Mouse (Mus musculus) right cerebral cortex, postnatal 10 days (tissue): ENCODE measurements around the gene Iqcf6.

Source experiments
- DNase-seq, 2 experiments: peaks; one replicate each; pipeline ENCODE4 v3.0.0; 2021; ENCODE audit warnings: low spot score in 2 of 2

Iqcf6 gene

DNA sequence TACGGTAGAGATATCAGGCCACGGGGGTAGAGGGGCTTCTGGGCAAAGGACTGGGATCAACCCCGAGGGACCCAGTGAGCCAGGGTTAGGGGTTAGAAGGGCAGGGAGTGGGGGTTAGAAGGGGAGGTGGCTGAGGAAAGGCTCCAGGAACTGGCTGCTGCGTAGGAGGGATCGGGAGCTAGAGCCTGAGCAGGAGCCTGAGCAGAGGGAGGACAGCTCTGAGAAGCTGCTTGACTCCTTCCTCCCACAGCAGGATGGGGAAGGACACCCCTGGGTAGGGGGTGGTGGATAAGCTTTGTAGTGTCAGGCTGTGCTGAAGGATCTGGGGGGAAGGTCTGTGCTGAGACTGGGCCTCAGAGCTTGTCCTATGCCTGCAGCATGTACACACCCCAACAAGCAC, 30.4 kb downstream of the Iqcf6 start:
- DNase-seq = no peak

DNA sequence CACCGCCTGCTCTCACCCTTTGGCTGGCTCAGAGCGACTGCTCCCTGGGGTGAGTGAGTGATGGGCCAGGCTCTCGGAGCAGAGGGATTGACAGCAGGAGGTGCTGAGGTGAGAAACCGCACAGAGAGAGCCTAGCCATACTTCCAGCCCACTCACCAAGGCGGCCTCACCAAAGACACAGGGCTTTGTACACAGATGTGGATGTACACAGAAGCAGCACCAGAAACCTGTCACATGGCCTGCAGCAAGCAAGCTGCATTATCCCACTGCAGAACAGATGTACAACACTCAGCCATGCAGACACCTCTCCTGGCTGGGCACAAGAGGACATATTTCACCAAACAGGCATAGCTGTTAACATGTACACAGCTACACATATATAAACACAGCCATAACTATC, 31.2 kb downstream of the Iqcf6 start:
- DNase-seq = no peak

DNA sequence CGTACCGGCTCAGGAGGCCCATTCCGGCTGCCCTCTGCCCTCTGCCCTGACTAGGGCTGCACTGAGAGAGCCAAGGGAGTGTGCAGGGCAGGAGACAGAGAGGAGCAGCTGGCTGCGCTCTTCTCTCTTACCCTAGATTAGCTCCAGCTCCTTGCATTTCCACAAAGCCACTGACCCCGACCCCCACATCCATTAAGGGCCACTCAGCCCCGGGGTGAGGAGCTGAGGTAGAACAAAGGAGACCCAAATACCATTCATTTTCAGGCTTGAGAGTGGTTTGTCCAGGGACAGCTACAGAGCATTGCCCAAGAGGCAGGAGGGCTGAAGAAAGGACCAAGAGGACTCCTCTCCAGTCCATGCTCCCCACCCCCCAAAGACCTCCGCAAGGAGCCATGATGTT, 33.1 kb downstream of the Iqcf6 start:
- DNase-seq = no peak

GRCm38 (mm10) chr9:106659935-106660334, 33.6 kb downstream of the Iqcf6 start:
- no peak for DNase-seq

GRCm38 (mm10) chr9:106663200-106663599, 36.8 kb downstream of the Iqcf6 start:
- DNase-seq = no peak

GRCm38 (mm10) chr9:106664433-106664832, 38.1 kb downstream of the Iqcf6 start:
- DNase-seq = peak; percentile 84 to 92

GRCm38 (mm10) chr9:106664856-106665255, 38.5 kb downstream of the Iqcf6 start:
- DNase-seq = no peak

DNA sequence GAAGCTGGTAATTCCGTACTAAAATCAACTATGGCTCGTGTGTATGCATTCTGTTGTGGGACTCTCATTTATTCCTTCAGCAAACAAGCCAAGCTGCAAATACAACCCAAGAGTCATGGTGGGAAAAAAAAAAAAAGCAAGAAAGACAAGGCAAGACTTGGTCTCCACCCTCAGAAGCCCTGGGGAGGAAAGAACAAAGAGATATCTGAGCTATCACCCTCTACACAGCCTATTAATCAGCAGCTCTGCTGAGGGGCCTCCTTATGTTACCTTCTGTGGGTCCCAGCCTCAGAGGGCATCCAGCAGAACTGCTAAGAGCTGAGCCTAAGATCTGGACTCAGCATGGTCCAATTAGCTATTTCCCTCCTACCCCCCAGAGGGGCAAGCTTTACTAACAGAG, 47.5 kb downstream of the Iqcf6 start:
- no peak for DNase-seq

DNA sequence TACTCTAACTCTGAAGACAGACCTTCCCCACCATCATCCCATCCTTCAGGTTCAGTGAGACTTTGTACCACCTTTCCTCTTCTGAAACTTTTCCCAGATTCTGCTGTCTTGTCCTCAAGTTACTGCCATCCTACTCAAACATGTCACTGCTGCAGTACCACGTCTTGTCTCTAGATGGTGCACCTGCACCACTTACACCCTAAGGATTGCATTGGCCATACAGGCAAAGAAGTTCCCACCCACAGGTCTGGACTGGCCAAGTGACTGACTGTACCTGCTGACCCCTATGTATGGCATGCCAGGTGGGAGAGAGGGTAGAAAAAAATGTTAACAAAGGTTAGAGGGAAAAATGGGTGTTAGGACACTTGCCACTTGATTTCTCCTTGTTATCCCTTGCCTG, 49.1 kb downstream of the Iqcf6 start:
- DNase-seq = peak; percentile 88

DNA sequence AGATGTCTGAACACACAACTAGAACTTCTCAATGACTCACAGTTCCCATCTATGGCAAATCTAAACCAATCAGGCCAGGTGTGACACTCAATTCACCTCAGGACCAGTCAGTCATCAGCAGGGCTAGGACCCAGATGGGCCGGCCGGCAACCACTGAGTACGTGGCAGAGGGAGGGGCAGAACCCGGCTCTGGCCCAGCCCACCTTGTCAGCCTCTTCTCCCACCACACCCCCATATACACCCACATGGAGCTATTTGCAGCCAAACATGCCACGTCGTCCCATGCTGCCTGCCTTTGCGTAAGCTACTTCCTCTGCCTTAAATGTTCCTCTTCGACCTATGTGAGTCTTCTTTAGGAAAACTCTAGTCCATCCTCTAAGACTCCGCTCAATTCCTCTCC, 49.6 kb downstream of the Iqcf6 start:
- no peak for DNase-seq

DNA sequence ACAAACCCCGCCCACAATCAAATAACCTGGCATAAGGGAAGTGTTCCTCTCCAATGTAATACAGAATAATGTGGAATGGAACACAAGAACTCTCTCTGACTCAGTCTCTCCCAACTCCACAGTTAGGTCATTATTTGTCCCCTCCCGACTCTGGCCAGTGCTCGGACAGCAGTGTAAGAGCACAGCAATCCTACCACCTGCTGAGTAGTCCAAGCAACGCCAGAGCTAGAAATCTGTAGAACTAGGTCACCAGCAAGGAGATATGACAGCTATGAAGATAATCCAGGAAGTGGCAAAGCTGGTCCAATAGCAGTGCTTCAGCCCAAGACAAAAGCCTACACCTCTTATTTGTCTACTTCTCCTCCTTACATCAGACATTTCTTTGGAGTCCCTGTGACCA, 50.2 kb downstream of the Iqcf6 start:
- DNase-seq = no peak
